In the genomic region with DNA sequence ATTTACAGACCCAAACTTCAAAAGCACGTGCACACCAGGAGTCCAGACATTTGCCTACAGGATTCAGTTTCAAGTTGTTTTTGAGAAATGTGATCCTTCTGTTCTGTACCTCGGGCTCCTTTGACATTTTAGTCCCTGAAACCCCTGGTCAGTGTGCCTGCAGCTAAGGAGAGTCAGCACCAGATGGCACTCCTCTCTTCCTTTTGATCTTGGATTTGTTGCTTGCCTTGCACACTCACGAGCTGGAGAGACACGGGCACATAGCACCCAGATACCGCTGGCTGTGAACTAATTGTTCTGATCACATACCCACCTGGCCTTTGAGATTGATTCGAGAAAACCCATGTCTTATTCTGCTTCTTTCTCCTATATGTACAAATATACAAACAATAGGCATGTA, we compare ENCODE assay signal across 8 mouse cellular contexts.
DNase-seq lines count a peak whose midpoint lies in the region; ATAC-seq and TF ChIP-seq lines count a peak whose summit lies in the region.

No protein-coding gene starts in this region.

- peak; percentile 94 for ATAC-seq in hematopoietic stem cell, adult 5-6 weeks (replicated peaks in 1 of 2; ENCODE audit: insufficient read depth in 1 of 2, low FRiP score in 2 of 2, low TSS enrichment in 1 of 2, low read depth in 1 of 2, poor library complexity in 2 of 2, severe bottlenecking in 2 of 2)

- H3K4me1 ChIP-seq in cortical plate, adult 2 months (ENCODE audit: control insufficient read depth, insufficient read depth, low read length), result no peaks in the 10 kb centered on the region

- peak; percentile 26 for DNase-seq in ovary, postnatal 14 days (ENCODE audit: low spot score)
- DNase-seq in ovary, postnatal 10 days (ENCODE audit: low spot score), result no peak
- peak; percentile 30 for DNase-seq in layer of hippocampus, adult 9-11 months
- peak; percentile 64 for DNase-seq in mesoderm, embryonic 11.5 days (ENCODE audit: low read depth, low spot score)
- peak; percentile 43 for DNase-seq in testis, postnatal 10 days (ENCODE audit: low spot score)
- no peak for DNase-seq in spleen, postnatal 10 days (ENCODE audit: low spot score in 2 of 2)

- TF ChIP-seq POLR2A in cortical plate, adult 2 months (IDR thresholded peaks at IDR 0.05; ENCODE audit: extremely low read depth, insufficient read depth, low read length), result no peak

- no peak overlapping the region for H3K4me3 ChIP-seq in cortical plate, adult 2 months (ENCODE audit: insufficient read depth, low read length)

- TF ChIP-seq CTCF in cortical plate, adult 2 months (IDR thresholded peaks at IDR 0.05; ENCODE audit: extremely low read depth, insufficient read depth, low read length), result peak; percentile 80

- H3K27ac ChIP-seq in cortical plate, adult 2 months (ENCODE audit: insufficient read depth, low read length), result no peak overlapping the region

Comparison
In these comparisons a context has a peak if more than half of its experiments do, and no peak if none do; other contexts are left out.
1. DNase-seq: peak in ovary, postnatal 14 days (single experiment), layer of hippocampus, adult 9-11 months (single experiment), mesoderm, embryonic 11.5 days (single experiment) and testis, postnatal 10 days (single experiment); none in ovary, postnatal 10 days (single experiment) and spleen, postnatal 10 days (0 of 2).